27 mouse cellular contexts compared by ENCODE assay signal in genomic region chr6:91357238-91357876, GRCm38 (mm10). TPM values are rescaled to one million over a fixed set of nuclear protein-coding genes. Genes with fewer than 3 reads are reported as not detected.
A peak's percentile ranks its signal among the peaks of the same experiment; 100 is the strongest.
DNase-seq lines count a peak whose midpoint lies in the region; ATAC-seq and TF ChIP-seq lines count a peak whose summit lies in the region.
"Had no signal": no experiment of that assay in that cellular context is flagged by ENCODE, and none has a peak within 500 bp of the region (broad histone marks: within the 10 kb centered on the region; RNA-seq: fewer than 3 reads in every experiment).

No protein-coding gene starts in this region.

- 53% methylated on average over 13 of the region's 13 CpGs for WGBS in cerebellum, adult 2 months
- WGBS in hindbrain, embryonic 10.5 days, result 59% methylated on average over 13 of the region's 13 CpGs
- 82% methylated on average over 13 of the region's 13 CpGs for WGBS in hindbrain, embryonic 14.5 days
- WGBS in midbrain, embryonic 10.5 days, result 72% methylated on average over 13 of the region's 13 CpGs
- 80% methylated on average over 13 of the region's 13 CpGs for WGBS in midbrain, embryonic 14.5 days

- TF ChIP-seq CTCF in cerebellum, adult 2 months (IDR thresholded peaks at IDR 0.05; ENCODE audit: borderline replicate concordance, insufficient read depth, low read depth, low read length), result no peak

- no peak overlapping the region for H3K9ac ChIP-seq in hindbrain, embryonic 14.5 days
- no peak overlapping the region for H3K9ac ChIP-seq in midbrain, embryonic 14.5 days (replicated peaks; ENCODE audit: low read length)
- H3K9ac ChIP-seq: embryonic facial prominence, embryonic 12.5 days; limb, embryonic 13.5 days; liver, embryonic 12.5 days; midbrain, embryonic 15.5 days; neural tube, embryonic 13.5 days had no signal

- peaks cover 51% of the 10 kb centered on the region for H3K4me1 ChIP-seq in cerebellum, adult 2 months (ENCODE audit: control insufficient read depth, insufficient read depth, low read length)
- H3K4me1 ChIP-seq in hindbrain, embryonic 10.5 days (replicated peaks), result peaks cover 32% of the 10 kb centered on the region
- H3K4me1 ChIP-seq in hindbrain, embryonic 14.5 days (replicated peaks; ENCODE audit: control insufficient read depth, insufficient read depth, low read length), result 0 out of 2 replicates have a peak, but pooled peaks cover 3% of the 10 kb centered on the region
- peaks cover 39% of the 10 kb centered on the region for H3K4me1 ChIP-seq in midbrain, embryonic 10.5 days
- H3K4me1 ChIP-seq in midbrain, embryonic 14.5 days (ENCODE audit: control insufficient read depth, insufficient read depth, low read length), result 0 out of 2 replicates have a peak, but pooled peaks cover 4% of the 10 kb centered on the region
- H3K4me1 ChIP-seq: embryonic facial prominence, embryonic 12.5 days; limb, embryonic 13.5 days; liver, embryonic 12.5 days; megakaryocyte, embryonic 14.5 days had no signal

- peak overlapping the region; percentile 99 for H3K27ac ChIP-seq in cerebellum, adult 2 months (ENCODE audit: insufficient read depth, low read length)
- peak overlapping the region; percentile 59 for H3K27ac ChIP-seq in hindbrain, embryonic 10.5 days
- no peak overlapping the region for H3K27ac ChIP-seq in hindbrain, embryonic 14.5 days
- H3K27ac ChIP-seq in midbrain, embryonic 10.5 days (replicated peaks), result peak overlapping the region; percentile 75
- no peak overlapping the region for H3K27ac ChIP-seq in midbrain, embryonic 14.5 days (replicated peaks; ENCODE audit: low read depth, low read length)
- H3K27ac ChIP-seq: embryonic facial prominence, embryonic 12.5 days; heart, embryonic 10.5 days; limb, embryonic 13.5 days; liver, embryonic 12.5 days; midbrain, embryonic 15.5 days; neural tube, embryonic 13.5 days had no signal

- H3K4me2 ChIP-seq in hindbrain, embryonic 14.5 days (replicated peaks), result no peak overlapping the region
- no peak overlapping the region for H3K4me2 ChIP-seq in midbrain, embryonic 14.5 days (ENCODE audit: low read length)
- H3K4me2 ChIP-seq: embryonic facial prominence, embryonic 12.5 days; limb, embryonic 13.5 days; liver, embryonic 12.5 days; midbrain, embryonic 15.5 days; neural tube, embryonic 13.5 days had no signal

- no peaks in the 10 kb centered on the region for H3K9me3 ChIP-seq in hindbrain, embryonic 10.5 days
- H3K9me3 ChIP-seq in hindbrain, embryonic 14.5 days (ENCODE audit: control insufficient read depth, low read length), result no peaks in the 10 kb centered on the region
- no peaks in the 10 kb centered on the region for H3K9me3 ChIP-seq in midbrain, embryonic 10.5 days (replicated peaks)
- H3K9me3 ChIP-seq in midbrain, embryonic 14.5 days (ENCODE audit: control insufficient read depth, low read length), result no peaks in the 10 kb centered on the region
- H3K9me3 ChIP-seq: embryonic facial prominence, embryonic 12.5 days; heart, embryonic 10.5 days; limb, embryonic 13.5 days; liver, embryonic 12.5 days; megakaryocyte, embryonic 14.5 days; midbrain, embryonic 15.5 days; neural tube, embryonic 13.5 days had no signal

- peaks cover under 1% of the 10 kb centered on the region; the same call in 1 of the 2 replicates for H3K36me3 ChIP-seq in hindbrain, embryonic 10.5 days
- no peaks in the 10 kb centered on the region for H3K36me3 ChIP-seq in hindbrain, embryonic 14.5 days (replicated peaks; ENCODE audit: control insufficient read depth, insufficient read depth)
- H3K36me3 ChIP-seq in midbrain, embryonic 10.5 days, result peaks cover 6% of the 10 kb centered on the region
- H3K36me3 ChIP-seq in midbrain, embryonic 14.5 days (ENCODE audit: control insufficient read depth, insufficient read depth, low read length), result no peaks in the 10 kb centered on the region
- H3K36me3 ChIP-seq: embryonic facial prominence, embryonic 12.5 days; heart, embryonic 10.5 days; limb, embryonic 13.5 days; liver, embryonic 12.5 days; midbrain, embryonic 15.5 days; neural tube, embryonic 13.5 days had no signal

- DNase-seq in cerebellum, adult 2 months, result no peak
- DNase-seq in cerebellum, postnatal 36 days, result no peak
- no peak for DNase-seq in hindbrain, embryonic 10.5 days (ENCODE audit: low spot score)
- DNase-seq in hindbrain, embryonic 14.5 days (ENCODE audit: low spot score), result no peak
- DNase-seq in midbrain, embryonic 10.5 days (ENCODE audit: low spot score), result no peak
- no peak for DNase-seq in midbrain, embryonic 14.5 days
- no peak for DNase-seq in adrenal gland, adult 2 months
- DNase-seq: adrenal gland, postnatal 25 days; gastrocnemius, postnatal 10 days; heart, postnatal 4 days; kidney, postnatal 36 days; layer of hippocampus, postnatal 36 days; retina, postnatal 1 day; right cerebral cortex, postnatal 25 days; spleen, adult 18-20 months; thymus, postnatal 36 days had no signal

- H3K27me3 ChIP-seq in cerebellum, adult 2 months (ENCODE audit: control insufficient read depth, insufficient read depth, low read length), result no peaks in the 10 kb centered on the region
- peaks cover 9% of the 10 kb centered on the region; the same call in 1 of the 2 replicates for H3K27me3 ChIP-seq in hindbrain, embryonic 10.5 days (ENCODE audit: insufficient read depth, poor library complexity, severe bottlenecking)
- no peaks in the 10 kb centered on the region for H3K27me3 ChIP-seq in hindbrain, embryonic 14.5 days (ENCODE audit: control insufficient read depth, insufficient read depth, low read length)
- peaks cover 21% of the 10 kb centered on the region; the same call in 1 of the 2 replicates for H3K27me3 ChIP-seq in midbrain, embryonic 10.5 days (ENCODE audit: low read depth, poor library complexity, severe bottlenecking)
- no peaks in the 10 kb centered on the region for H3K27me3 ChIP-seq in midbrain, embryonic 14.5 days (ENCODE audit: control insufficient read depth, insufficient read depth, low read length)
- H3K27me3 ChIP-seq: embryonic facial prominence, embryonic 12.5 days; liver, embryonic 12.5 days; midbrain, embryonic 15.5 days; neural tube, embryonic 13.5 days had no signal

- no peak for TF ChIP-seq POLR2A in cerebellum, adult 2 months (IDR thresholded peaks at IDR 0.05; ENCODE audit: borderline replicate concordance, insufficient read depth, low read length)

- no peak for ATAC-seq in hindbrain, embryonic 14.5 days (ENCODE audit: low FRiP score)
- no peak for ATAC-seq in midbrain, embryonic 14.5 days (ENCODE audit: low FRiP score, low TSS enrichment)
- ATAC-seq: forebrain, embryonic 16.5 days; intestine, postnatal 0 days; liver, embryonic 12.5 days; midbrain, embryonic 15.5 days had no signal

- no peak overlapping the region for H3K4me3 ChIP-seq in cerebellum, adult 2 months (replicated peaks; ENCODE audit: insufficient read depth, low read depth, low read length)
- no peak overlapping the region for H3K4me3 ChIP-seq in hindbrain, embryonic 10.5 days
- no peak overlapping the region for H3K4me3 ChIP-seq in hindbrain, embryonic 14.5 days (replicated peaks; ENCODE audit: low read length)
- H3K4me3 ChIP-seq in midbrain, embryonic 10.5 days, result no peak overlapping the region
- H3K4me3 ChIP-seq in midbrain, embryonic 14.5 days (replicated peaks; ENCODE audit: low read depth, low read length), result no peak overlapping the region
- H3K4me3 ChIP-seq: embryonic facial prominence, embryonic 12.5 days; heart, embryonic 10.5 days; limb, embryonic 13.5 days; liver, embryonic 12.5 days; megakaryocyte, embryonic 14.5 days; midbrain, embryonic 15.5 days; myocyte; neural tube, embryonic 13.5 days had no signal

RNA-seq across cellular contexts. Expression of gene Wnt7a, which starts 53.8 kb away (rescaled TPM):
- 40.7 and 47.2 TPM in 2 replicates for polyA plus RNA-seq in cerebellum, adult 2 months (2012; rRNA removed)
- polyA plus RNA-seq in hindbrain, embryonic 10.5 days (2016; fragmentation: Nextera tagmentation; extraction: Ambion mirVana), result 10.0 and 11.0 TPM in 2 replicates
- polyA plus RNA-seq in hindbrain, embryonic 14.5 days (2014; fragmentation: Nextera tagmentation; extraction: Ambion mirVana), result 7.5 and 8.8 TPM in 2 replicates
- polyA plus RNA-seq in midbrain, embryonic 10.5 days (2016; fragmentation: Nextera tagmentation; extraction: Ambion mirVana), result 14.4 and 16.8 TPM in 2 replicates
- 9.5 and 11.3 TPM in 2 replicates for polyA plus RNA-seq in midbrain, embryonic 14.5 days (2014; fragmentation: Nextera tagmentation; extraction: Ambion mirVana)
- total RNA-seq in adrenal gland, adult 2 months (2021), result not detected
- not detected in 2 replicates for polyA plus RNA-seq in adrenal gland, adult 2 months (2012; rRNA removed)
- total RNA-seq: adrenal gland, postnatal 25 days; gastrocnemius, postnatal 10 days; granulocyte monocyte progenitor cell, adult 5-6 weeks had no signal
- polyA plus RNA-seq: intestine, postnatal 0 days; liver, embryonic 12.5 days; myocyte had no signal

Comparison
In these comparisons a context has a peak if more than half of its experiments do, and no peak if none do; other contexts are left out.
1. H3K27ac ChIP-seq: peak in cerebellum, adult 2 months (single experiment), hindbrain, embryonic 10.5 days (single experiment) and midbrain, embryonic 10.5 days (single experiment); none in hindbrain, embryonic 14.5 days (single experiment) and midbrain, embryonic 14.5 days (single experiment).